Mouse (Mus musculus) intestine, embryonic 16.5 days (tissue): ENCODE results near the gene Lrrc1. TPM values are rescaled to one million over a fixed set of nuclear protein-coding genes. Genes with fewer than 3 reads are reported as not detected.

Experiments
- ATAC-seq: fragments of 200-750 bp; cut with Nextera tagmentation; 2 replicates; pipeline ENCODE4 v1.8.0; 2017; ENCODE audit warnings: moderate TSS enrichment, moderate library complexity
- H3K27ac ChIP-seq: fragments of 300-500 bp; sonication (generic); 2 replicates; pipeline ENCODE4 v1.5.1; 2014; ENCODE audit warnings: mild to moderate bottlenecking, low read length
- H3K27me3 ChIP-seq: fragments of 300-500 bp; sonication (generic); replicated peaks from 2 replicates; pipeline ENCODE4 v1.6.1; 2014; ENCODE audit warnings: low read length, control low read depth, mixed read lengths; ENCODE audit not compliant: control insufficient read depth, insufficient read depth
- H3K36me3 ChIP-seq: fragments of 300-500 bp; sonication (generic); 2 replicates; pipeline ENCODE4 v1.6.1; 2014; ENCODE audit warnings: low read length, control low read depth; ENCODE audit not compliant: control insufficient read depth, insufficient read depth
- H3K4me1 ChIP-seq: fragments of 300-500 bp; sonication (generic); 2 replicates; pipeline ENCODE4 v1.6.1; 2014; ENCODE audit warnings: low read length, control low read depth, mixed read lengths; ENCODE audit not compliant: control insufficient read depth, insufficient read depth
- H3K4me2 ChIP-seq: fragments of 300-500 bp; sonication (generic); 2 replicates; pipeline ENCODE4 v1.6.1; 2014; ENCODE audit warnings: low read depth, low read length, control low read depth
- H3K4me3 ChIP-seq: fragments of 300-500 bp; sonication (generic); 2 replicates; pipeline ENCODE4 v1.5.1; 2014; ENCODE audit warnings: mild to moderate bottlenecking, low read length
- H3K9ac ChIP-seq: fragments of 300-500 bp; sonication (generic); 2 replicates; pipeline ENCODE4 v1.6.1; 2014; ENCODE audit warnings: low read depth, low read length
- H3K9me3 ChIP-seq: fragments of 300-500 bp; sonication (generic); 2 replicates; pipeline ENCODE4 v1.6.1; 2016; ENCODE audit warnings: low read length, control low read depth; ENCODE audit not compliant: control insufficient read depth
- WGBS: fragments of 180-500 bp; shearing (Covaris S2); extraction: QIAGEN DNeasy Blood & Tissue Kit; methylation state at CpG from one replicate; pipeline ENCODE4 v1.1.7; 2014; 5-methylcytosine and 5-hydroxymethylcytosine counted together
- polyA plus RNA-seq: library from polyadenylated mRNA; unstranded; fragments of >200 nt; fragmentation: Nextera tagmentation; extraction: Ambion mirVana; gene quantifications from 2 replicates; pipeline ENCODE4 v1.2.1, GENCODE M21; 2015

The Lrrc1 gene
- 14.1 and 14.8 TPM in 2 replicates for polyA plus RNA-seq

DNA sequence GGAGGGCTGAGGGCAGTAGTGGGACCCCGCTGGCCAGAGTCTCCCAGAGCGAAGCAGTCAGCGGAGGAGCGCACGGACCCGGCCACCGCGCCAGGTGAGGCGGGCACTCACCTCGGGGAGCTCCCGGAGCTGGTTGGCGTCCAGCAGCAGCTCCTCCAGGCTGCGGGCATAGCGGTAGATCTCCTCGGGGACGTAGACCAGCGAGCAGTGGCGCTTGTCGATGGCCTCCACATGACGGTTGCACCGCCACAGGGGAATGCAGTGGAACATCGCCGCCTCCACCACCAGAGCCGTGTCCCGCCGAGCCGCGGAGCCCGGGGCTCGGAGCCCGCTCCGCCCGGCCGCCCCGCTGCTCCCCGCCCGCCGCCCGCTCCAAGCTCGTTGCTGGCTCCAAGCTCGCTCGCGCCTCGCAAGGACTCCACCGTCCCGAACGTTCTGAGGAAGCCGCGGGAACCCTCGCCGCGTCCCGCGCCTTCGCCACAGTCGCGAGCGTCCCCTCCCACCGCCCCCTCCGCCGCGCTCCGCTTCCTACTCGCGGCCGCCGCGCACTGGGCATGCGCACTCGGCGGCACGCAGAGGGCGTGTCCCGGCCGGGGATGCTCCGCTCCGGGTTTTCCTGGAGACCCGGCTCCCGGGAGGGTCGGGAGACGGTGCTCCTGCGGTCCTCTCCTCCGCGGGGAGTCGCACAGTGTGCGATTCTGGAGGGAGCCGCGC lies at the start of gene Lrrc1:
Lrrc1 (minus strand) TSS at position 517 of the 714 bp plus-strand sequence.
- Histone ChIP-seq H3K4me2 (peak within 1 kb of the TSS; percentile 88), H3K9me3 (no peaks in the 10 kb centered on the region), H3K4me3 (peak within 1 kb of the TSS; percentile 80), H3K27ac (peak within 1 kb of the TSS; percentile 56), H3K36me3 (no peaks in the 10 kb centered on the region), H3K4me1 (peaks cover 18% of the 10 kb centered on the region), H3K9ac (peak within 1 kb of the TSS; percentile 82), H3K27me3 (no peaks in the 10 kb centered on the region)
- under 1% methylated on average over 88 of the region's 88 CpGs for WGBS
- peak; percentile 77 for ATAC-seq

DNA sequence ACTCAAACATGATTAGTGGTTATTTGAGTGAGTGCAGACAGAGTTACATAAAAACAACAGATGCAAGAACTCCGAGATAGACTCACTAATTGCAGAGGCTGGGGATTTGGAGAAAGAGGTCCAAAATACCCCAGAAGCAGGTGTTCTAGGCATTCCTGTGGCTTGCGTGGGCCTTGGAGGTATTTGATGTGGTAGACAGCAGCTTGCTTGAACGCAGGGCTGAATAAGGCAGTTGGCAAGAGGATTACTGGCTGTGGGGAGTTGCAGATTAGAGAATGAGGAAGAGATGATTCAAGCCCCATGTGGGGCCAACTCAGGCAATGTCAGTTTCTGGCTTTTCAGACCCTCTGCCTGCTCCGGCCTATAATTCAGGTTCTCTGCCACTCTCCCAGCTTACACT lies 47.8 kb upstream of the Lrrc1 start:
- Histone ChIP-seq H3K27me3 (no peaks in the 10 kb centered on the region), H3K9me3 (no peaks in the 10 kb centered on the region), H3K4me2 (no peak overlapping the region), H3K4me3 (no peak overlapping the region), H3K4me1 (no peaks in the 10 kb centered on the region), H3K27ac (no peak overlapping the region), H3K36me3 (no peaks in the 10 kb centered on the region), H3K9ac (no peak overlapping the region)
- WGBS: 61% methylated on average over 4 of the region's 4 CpGs
- ATAC-seq: no peak

DNA sequence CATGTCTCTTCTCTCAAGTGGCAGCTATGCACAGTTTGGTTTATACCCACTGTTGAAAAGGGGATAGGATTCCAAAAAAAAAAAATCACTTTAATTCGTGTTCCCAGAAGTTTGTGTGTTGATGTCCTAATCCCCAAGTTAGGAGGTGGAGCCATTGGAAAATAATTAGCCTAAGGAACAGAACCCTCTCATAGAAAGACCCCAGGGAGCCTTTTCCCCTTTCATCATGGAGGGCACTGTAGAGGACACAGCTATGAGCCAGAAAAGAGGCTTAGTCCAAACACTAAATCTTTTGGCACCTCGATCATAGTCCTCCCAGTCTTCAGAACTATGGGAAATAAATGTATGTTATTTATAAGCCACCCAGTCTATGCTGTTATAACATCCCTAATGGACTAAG lies 44.8 kb upstream of the Lrrc1 start:
- H3K9me3 ChIP-seq: no peaks in the 10 kb centered on the region
- no peak overlapping the region for H3K9ac ChIP-seq
- no peaks in the 10 kb centered on the region for H3K4me1 ChIP-seq
- no peak overlapping the region for H3K27ac ChIP-seq
- no peak overlapping the region for H3K4me3 ChIP-seq
- WGBS: 43% methylated on average over 2 of the region's 2 CpGs
- H3K36me3 ChIP-seq: no peaks in the 10 kb centered on the region
- ATAC-seq: no peak
- H3K27me3 ChIP-seq: no peaks in the 10 kb centered on the region
- H3K4me2 ChIP-seq: no peak overlapping the region

DNA sequence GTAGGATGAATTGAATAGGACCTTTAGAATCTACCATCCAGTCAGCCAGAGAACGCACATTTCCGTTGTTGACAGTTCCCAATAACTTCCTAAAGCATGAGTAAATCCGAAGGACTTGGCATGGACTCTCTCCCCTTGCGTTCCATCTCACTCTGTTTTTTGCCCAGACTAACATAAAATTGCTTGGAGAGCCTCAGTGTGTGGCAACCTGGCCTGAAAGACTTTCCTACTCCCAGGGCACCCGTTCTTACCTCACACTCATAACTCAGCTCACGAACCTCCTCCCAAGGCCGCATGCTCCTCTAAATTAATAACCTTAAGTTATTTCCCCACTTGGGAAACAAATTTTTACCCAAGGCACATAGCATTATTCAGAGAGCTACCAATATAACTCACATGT lies 42.9 kb upstream of the Lrrc1 start:
- Histone ChIP-seq H3K27ac (no peak overlapping the region), H3K27me3 (no peaks in the 10 kb centered on the region), H3K4me3 (no peak overlapping the region), H3K4me2 (no peak overlapping the region), H3K36me3 (no peaks in the 10 kb centered on the region), H3K4me1 (no peaks in the 10 kb centered on the region), H3K9me3 (no peaks in the 10 kb centered on the region), H3K9ac (no peak overlapping the region)
- ATAC-seq: no peak
- WGBS: 87% methylated on average over 7 of the region's 7 CpGs

DNA sequence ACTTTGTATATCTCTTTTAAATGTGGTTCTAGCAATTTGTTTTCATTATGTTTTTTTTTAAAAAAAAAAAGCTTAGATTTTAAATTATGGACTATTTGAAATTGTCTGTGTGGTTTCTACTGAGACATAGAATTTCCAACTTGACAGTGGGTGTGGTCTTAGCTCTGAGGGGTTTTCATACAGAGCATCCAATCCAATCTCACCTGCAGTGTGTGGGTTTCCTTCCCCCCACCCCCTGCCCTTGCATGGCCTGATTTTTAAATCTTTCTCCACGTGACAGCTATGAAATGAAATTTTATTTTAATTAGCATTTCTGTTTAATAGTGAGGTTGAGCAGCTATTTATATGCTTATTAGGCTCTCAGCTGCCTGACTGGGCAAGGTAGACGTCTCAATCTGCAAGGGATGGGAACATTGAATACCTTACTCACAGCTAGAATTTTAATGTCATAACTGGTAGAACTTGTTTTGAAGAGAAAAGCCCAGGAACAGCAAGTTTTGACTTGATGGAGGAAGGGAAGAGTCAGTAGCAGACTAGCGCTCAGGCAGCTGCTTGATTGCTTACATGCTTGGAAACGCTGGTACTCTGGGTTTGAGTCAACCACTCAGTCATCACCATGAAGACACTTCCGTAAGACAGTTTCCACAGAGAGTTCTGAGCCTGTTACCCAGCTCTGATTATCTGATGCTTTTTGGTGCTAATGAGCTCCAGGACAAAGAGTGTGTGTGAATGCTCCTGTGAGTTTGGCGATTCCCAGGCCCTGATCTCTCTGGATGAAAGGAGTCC lies 42.3 kb upstream of the Lrrc1 start:
- no peak overlapping the region for H3K9ac ChIP-seq
- no peak overlapping the region for H3K27ac ChIP-seq
- no peaks in the 10 kb centered on the region for H3K36me3 ChIP-seq
- WGBS: 65% methylated on average over 6 of the region's 6 CpGs
- no peaks in the 10 kb centered on the region for H3K4me1 ChIP-seq
- H3K27me3 ChIP-seq: no peaks in the 10 kb centered on the region
- no peaks in the 10 kb centered on the region for H3K9me3 ChIP-seq
- ATAC-seq: no peak
- H3K4me2 ChIP-seq: no peak overlapping the region
- H3K4me3 ChIP-seq: no peak overlapping the region

GRCm38 (mm10) chr9:77584746-77585145 lies 40.1 kb upstream of the Lrrc1 start:
- no peak overlapping the region for H3K4me3 ChIP-seq
- 92% methylated on average over 6 of the region's 6 CpGs for WGBS
- no peak for ATAC-seq
- no peaks in the 10 kb centered on the region for H3K27me3 ChIP-seq
- no peak overlapping the region for H3K27ac ChIP-seq
- no peaks in the 10 kb centered on the region for H3K36me3 ChIP-seq
- H3K9ac ChIP-seq: no peak overlapping the region
- H3K4me2 ChIP-seq: no peak overlapping the region
- H3K4me1 ChIP-seq: no peaks in the 10 kb centered on the region
- no peaks in the 10 kb centered on the region for H3K9me3 ChIP-seq

DNA sequence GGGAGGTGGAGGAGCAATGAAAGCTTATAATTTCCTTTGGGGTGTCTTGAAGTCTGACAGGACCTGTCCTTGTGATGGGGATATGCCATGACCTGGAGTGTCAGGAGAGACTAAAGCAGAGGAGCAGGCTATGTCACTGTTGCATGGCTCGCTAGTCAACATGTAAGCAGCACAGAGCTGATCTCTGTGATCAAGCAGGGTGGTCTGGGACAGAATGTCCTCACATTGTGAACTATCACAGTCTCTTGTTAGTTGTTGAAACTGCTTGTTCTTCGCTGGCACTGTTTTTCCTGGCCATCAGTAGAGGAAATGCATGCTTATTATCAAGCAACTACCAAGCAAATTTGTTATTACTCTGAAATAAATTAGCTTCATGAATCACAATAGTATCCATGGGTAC lies 38.6 kb upstream of the Lrrc1 start:
- H3K9ac ChIP-seq: no peak overlapping the region
- no peaks in the 10 kb centered on the region for H3K27me3 ChIP-seq
- H3K9me3 ChIP-seq: no peaks in the 10 kb centered on the region
- H3K27ac ChIP-seq: no peak overlapping the region
- WGBS: 75% methylated on average over 2 of the region's 2 CpGs
- no peaks in the 10 kb centered on the region for H3K4me1 ChIP-seq
- no peak for ATAC-seq
- no peak overlapping the region for H3K4me2 ChIP-seq
- H3K36me3 ChIP-seq: no peaks in the 10 kb centered on the region
- H3K4me3 ChIP-seq: no peak overlapping the region

DNA sequence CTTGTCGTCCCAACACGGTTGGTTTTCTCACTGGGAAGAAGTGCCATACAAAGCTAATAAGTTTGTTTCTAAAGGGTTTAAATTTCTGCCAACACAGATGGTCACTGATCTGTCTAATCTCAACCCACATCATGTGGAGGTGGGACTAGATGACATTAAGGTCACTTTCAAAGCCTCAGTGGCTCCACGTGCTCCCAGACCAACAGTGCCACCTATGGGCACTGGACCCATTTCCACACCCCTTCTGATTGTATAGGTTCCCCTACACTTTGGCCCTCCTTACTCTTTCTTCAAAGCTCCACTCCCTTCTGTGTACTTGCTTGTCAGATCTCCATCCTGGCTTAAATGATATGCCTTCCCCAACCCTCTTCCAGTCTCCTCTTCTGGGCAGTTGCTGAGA lies 35.2 kb upstream of the Lrrc1 start:
- 56% methylated on average over 3 of the region's 3 CpGs for WGBS
- ATAC-seq: no peak

GRCm38 (mm10) chr9:77577931-77578330 lies 33.3 kb upstream of the Lrrc1 start:
- H3K27ac ChIP-seq: no peak overlapping the region
- H3K4me1 ChIP-seq: no peaks in the 10 kb centered on the region
- no peak for ATAC-seq
- no peaks in the 10 kb centered on the region for H3K9me3 ChIP-seq
- H3K27me3 ChIP-seq: no peaks in the 10 kb centered on the region
- H3K4me2 ChIP-seq: no peak overlapping the region
- H3K4me3 ChIP-seq: no peak overlapping the region
- H3K9ac ChIP-seq: no peak overlapping the region
- WGBS: 92% methylated on average over 8 of the region's 8 CpGs
- H3K36me3 ChIP-seq: no peaks in the 10 kb centered on the region

More for the DNA sequence above, 35.2 kb upstream of the Lrrc1 start:
- H3K4me3 ChIP-seq: no peak overlapping the region
- no peak overlapping the region for H3K4me2 ChIP-seq
- H3K27me3 ChIP-seq: no peaks in the 10 kb centered on the region
- no peaks in the 10 kb centered on the region for H3K9me3 ChIP-seq
- no peaks in the 10 kb centered on the region for H3K4me1 ChIP-seq
- H3K27ac ChIP-seq: no peak overlapping the region
- no peak overlapping the region for H3K9ac ChIP-seq
- no peaks in the 10 kb centered on the region for H3K36me3 ChIP-seq
